Mouse (Mus musculus): ENCODE results near the gene Mnt.

Mnt gene

GRCm38 (mm10) chr11:74847919-74848521 lies 17.3 kb downstream of the Mnt start:
- DNase-seq (ENCODE audit: low spot score), result no peak

- no peak for DNase-seq (ENCODE audit: low spot score)
Measured at GRCm38 (mm10) chr11:74850998-74851661, 20.4 kb downstream of the Mnt start.

GRCm38 (mm10) chr11:74857756-74858155 lies 27.0 kb downstream of the Mnt start:
- no peak for DNase-seq (ENCODE audit: low spot score)

GRCm38 (mm10) chr11:74862129-74862528 lies 31.4 kb downstream of the Mnt start:
- DNase-seq (ENCODE audit: low spot score), result no peak

- DNase-seq (ENCODE audit: low spot score), result no peak
Measured at GRCm38 (mm10) chr11:74863471-74863870, 32.8 kb downstream of the Mnt start.

GRCm38 (mm10) chr11:74864421-74864820 lies 33.7 kb downstream of the Mnt start:
- DNase-seq (ENCODE audit: low spot score), result no peak

GRCm38 (mm10) chr11:74865252-74865651 lies 34.5 kb downstream of the Mnt start:
- DNase-seq (ENCODE audit: low spot score), result no peak

- peak; percentile 47 for DNase-seq (ENCODE audit: low spot score)
Measured at GRCm38 (mm10) chr11:74866640-74867039, 35.9 kb downstream of the Mnt start.

GRCm38 (mm10) chr11:74867181-74867580 lies 36.5 kb downstream of the Mnt start:
- no peak for DNase-seq (ENCODE audit: low spot score)

GRCm38 (mm10) chr11:74868046-74868760 lies 37.5 kb downstream of the Mnt start:
- DNase-seq (ENCODE audit: low spot score), result no peak

- DNase-seq (ENCODE audit: low spot score), result no peak
Measured at GRCm38 (mm10) chr11:74869603-74870002, 38.9 kb downstream of the Mnt start.

- DNase-seq (ENCODE audit: low spot score), result no peak
Measured at GRCm38 (mm10) chr11:74870544-74870943, 39.8 kb downstream of the Mnt start.

GRCm38 (mm10) chr11:74870991-74871622 lies 40.4 kb downstream of the Mnt start:
- DNase-seq (ENCODE audit: low spot score), result no peak

- no peak for DNase-seq (ENCODE audit: low spot score)
Measured at GRCm38 (mm10) chr11:74874630-74875029, 43.9 kb downstream of the Mnt start.

- DNase-seq (ENCODE audit: low spot score), result no peak
Measured at GRCm38 (mm10) chr11:74876801-74877200, 46.1 kb downstream of the Mnt start.

- DNase-seq (ENCODE audit: low spot score), result no peak
Measured at GRCm38 (mm10) chr11:74880999-74881398, 50.3 kb downstream of the Mnt start.

- no peak for DNase-seq (ENCODE audit: low spot score)
Measured at GRCm38 (mm10) chr11:74881979-74882378, 51.3 kb downstream of the Mnt start.

GRCm38 (mm10) chr11:74883098-74883497 lies 52.4 kb downstream of the Mnt start:
- DNase-seq (ENCODE audit: low spot score), result no peak

- no peak for DNase-seq (ENCODE audit: low spot score)
Measured at GRCm38 (mm10) chr11:74894619-74895018, 63.9 kb downstream of the Mnt start.

Measured in urinary bladder, postnatal 10 days (tissue).